Mouse (Mus musculus) midbrain, embryonic 14.5 days (tissue): Measurements from ENCODE around the gene Lrp6. TPM values are rescaled to one million over a fixed set of nuclear protein-coding genes. Genes with fewer than 3 reads are reported as not detected.

Source experiments
- ATAC-seq: fragments of 200-750 bp; cut with Nextera tagmentation; 2 replicates; pipeline ENCODE4 v1.8.0; 2017; ENCODE audit warnings: moderate number of reproducible peaks, moderate library complexity; ENCODE audit not compliant: low FRiP score, low TSS enrichment
- DNase-seq: peaks from one replicate; pipeline ENCODE4 v3.0.0-alpha.2; 2015
- H3K27ac ChIP-seq: fragments of 300-500 bp; sonication (generic); replicated peaks from 2 replicates; pipeline ENCODE4 v1.5.1; 2014; ENCODE audit warnings: mild to moderate bottlenecking, low read depth, low read length, moderate library complexity
- H3K27me3 ChIP-seq: fragments of 300-500 bp; sonication (generic); 2 replicates; pipeline ENCODE4 v1.6.1; 2014; ENCODE audit warnings: low read length, control low read depth, mixed read lengths; ENCODE audit not compliant: control insufficient read depth, insufficient read depth
- H3K36me3 ChIP-seq: fragments of 300-500 bp; sonication (generic); 2 replicates; pipeline ENCODE4 v1.6.1; 2014; ENCODE audit warnings: low read length, control low read depth; ENCODE audit not compliant: control insufficient read depth, insufficient read depth
- H3K4me1 ChIP-seq: fragments of 300-500 bp; sonication (generic); 2 replicates; pipeline ENCODE4 v1.6.1; 2014; ENCODE audit warnings: mild to moderate bottlenecking, antibody characterized with exemption, low read length, control low read depth; ENCODE audit not compliant: control insufficient read depth, insufficient read depth
- H3K4me2 ChIP-seq: fragments of 300-500 bp; sonication (generic); 2 replicates; pipeline ENCODE4 v1.6.1; 2014; ENCODE audit warnings: mild to moderate bottlenecking, low read length, moderate library complexity
- H3K4me3 ChIP-seq: fragments of 300-500 bp; sonication (generic); replicated peaks from 2 replicates; pipeline ENCODE4 v1.5.1; 2014; ENCODE audit warnings: low read depth, low read length
- H3K9ac ChIP-seq: fragments of 300-500 bp; sonication (generic); replicated peaks from 2 replicates; pipeline ENCODE4 v1.6.1; 2014; ENCODE audit warnings: mild to moderate bottlenecking, low read length, moderate library complexity
- H3K9me3 ChIP-seq: fragments of 300-500 bp; sonication (generic); 2 replicates; pipeline ENCODE4 v1.6.1; 2016; ENCODE audit warnings: low read length, control low read depth, mixed read lengths; ENCODE audit not compliant: control insufficient read depth
- WGBS: fragments of 180-500 bp; shearing (Covaris S2); extraction: QIAGEN DNeasy Blood & Tissue Kit; methylation state at CpG from one replicate; pipeline ENCODE4 v1.1.7; 2014; 5-methylcytosine and 5-hydroxymethylcytosine counted together
- polyA plus RNA-seq: library from polyadenylated mRNA; unstranded; fragments of >200 nt; fragmentation: Nextera tagmentation; extraction: Ambion mirVana; gene quantifications from 2 replicates; pipeline ENCODE4 v1.2.1, GENCODE M21; 2014

Lrp6 gene
- polyA plus RNA-seq, 1 experiment from 2014 or later: 26.8 TPM

DNA sequence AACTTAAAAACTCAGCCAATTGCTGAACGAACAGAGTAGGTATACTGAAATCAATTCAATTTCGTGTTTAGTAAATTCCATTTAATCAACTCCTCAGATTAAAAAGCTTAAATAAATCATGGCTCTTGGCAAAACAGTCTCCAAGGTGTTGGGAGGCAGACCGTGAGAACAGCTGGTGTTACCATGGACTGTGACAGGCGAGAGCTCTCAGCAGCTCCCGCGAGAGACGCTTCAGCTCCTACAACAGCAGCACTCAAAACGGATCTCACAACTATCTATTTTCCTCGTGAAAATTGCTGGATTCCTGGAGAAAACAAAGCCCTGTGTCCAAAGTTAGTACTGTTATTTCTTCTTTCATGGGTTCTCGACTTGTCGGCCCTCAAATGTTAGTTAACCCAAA, 116.8 kb downstream of the Lrp6 start:
- Histone ChIP-seq H3K9ac (no peak overlapping the region), H3K36me3 (peaks cover 61% of the 10 kb centered on the region), H3K27ac (no peak overlapping the region), H3K27me3 (no peaks in the 10 kb centered on the region), H3K4me2 (no peak overlapping the region), H3K4me1 (no peaks in the 10 kb centered on the region), H3K4me3 (no peak overlapping the region), H3K9me3 (no peaks in the 10 kb centered on the region)
- 55% methylated on average over 11 of the region's 11 CpGs for WGBS
- DNase-seq (peak; percentile 50), ATAC-seq (no peak)

DNA sequence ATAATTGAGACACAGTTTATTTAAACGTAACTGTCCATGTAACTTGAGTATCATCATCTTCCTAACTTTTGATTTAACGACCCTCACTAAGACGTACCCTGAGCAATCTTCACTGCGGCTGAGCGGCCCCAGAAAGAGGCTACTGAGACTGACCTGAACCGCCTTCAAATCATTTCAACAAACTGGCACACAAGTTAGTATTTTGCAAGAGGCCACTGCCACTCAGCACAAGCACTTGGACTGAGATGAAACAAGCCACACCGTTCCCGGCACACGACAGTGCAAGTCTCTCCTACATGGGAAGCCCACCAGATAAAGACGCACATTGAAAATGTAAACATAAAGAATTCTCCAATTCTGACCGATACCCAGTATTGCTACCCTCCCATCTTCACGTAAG, 118.3 kb downstream of the Lrp6 start:
- Histone ChIP-seq H3K27me3 (no peaks in the 10 kb centered on the region), H3K27ac (no peak overlapping the region), H3K9ac (no peak overlapping the region), H3K4me3 (no peak overlapping the region), H3K9me3 (no peaks in the 10 kb centered on the region), H3K4me2 (no peak overlapping the region), H3K36me3 (peaks cover 48% of the 10 kb centered on the region), H3K4me1 (no peaks in the 10 kb centered on the region)
- no peak for DNase-seq
- WGBS: 86% methylated on average over 12 of the region's 12 CpGs
- ATAC-seq: no peak

GRCm38 (mm10) chr6:134443925-134444324, 122.8 kb downstream of the Lrp6 start:
- DNase-seq: no peak
- H3K4me2 ChIP-seq: no peak overlapping the region

GRCm38 (mm10) chr6:134443198-134443904, 123.4 kb downstream of the Lrp6 start:
- no peak overlapping the region for H3K27ac ChIP-seq
- H3K4me3 ChIP-seq: no peak overlapping the region
- H3K9ac ChIP-seq: no peak overlapping the region
- H3K9me3 ChIP-seq: no peaks in the 10 kb centered on the region
- ATAC-seq (no peak), DNase-seq (no peak)
- peaks cover 10% of the 10 kb centered on the region for H3K36me3 ChIP-seq
- WGBS: 86% methylated on average over 9 of the region's 9 CpGs
- H3K27me3 ChIP-seq: no peaks in the 10 kb centered on the region
- H3K4me2 ChIP-seq: no peak overlapping the region
- peaks cover 12% of the 10 kb centered on the region; the same call in 1 of the 2 replicates for H3K4me1 ChIP-seq

More at GRCm38 (mm10) chr6:134443925-134444324, 122.8 kb downstream of the Lrp6 start:
- 86% methylated on average over 5 of the region's 5 CpGs for whole genome bisulfite sequencing
- no peak for ATAC-seq
- peaks cover 10% of the 10 kb centered on the region for H3K36me3 ChIP-seq
- no peaks in the 10 kb centered on the region for H3K9me3 ChIP-seq
- H3K4me3 ChIP-seq: no peak overlapping the region
- H3K9ac ChIP-seq: no peak overlapping the region
- H3K27me3 ChIP-seq: no peaks in the 10 kb centered on the region
- peaks cover 11% of the 10 kb centered on the region; the same call in 1 of the 2 replicates for H3K4me1 ChIP-seq
- H3K27ac ChIP-seq: no peak overlapping the region

- peaks cover 10% of the 10 kb centered on the region for H3K36me3 ChIP-seq
Observed at GRCm38 (mm10) chr6:134442219-134442618, 124.5 kb downstream of the Lrp6 start.

DNA sequence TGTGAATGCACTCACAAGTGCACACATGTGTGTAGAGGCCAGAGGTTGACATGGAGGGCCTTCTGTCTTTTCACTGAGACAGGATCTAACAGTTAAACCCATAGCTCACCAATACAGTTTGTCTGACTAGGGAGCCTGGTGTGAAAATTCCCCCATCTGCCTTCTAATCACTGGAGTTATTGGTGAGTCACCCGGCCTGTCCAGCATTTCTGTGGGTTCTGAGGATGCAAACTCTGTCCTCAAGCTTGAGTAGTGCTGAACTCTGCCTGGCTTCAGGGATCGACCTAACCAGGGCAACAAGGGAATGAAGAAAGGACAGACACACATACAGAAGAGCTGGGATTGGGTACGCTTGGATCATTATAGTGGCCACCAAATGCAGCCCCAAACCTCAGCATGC, 125.0 kb downstream of the Lrp6 start:
- Histone ChIP-seq H3K4me2 (no peak overlapping the region), H3K36me3 (peaks cover 10% of the 10 kb centered on the region), H3K27me3 (no peaks in the 10 kb centered on the region), H3K4me1 (peaks cover 12% of the 10 kb centered on the region; the same call in 1 of the 2 replicates), H3K27ac (no peak overlapping the region), H3K9me3 (no peaks in the 10 kb centered on the region), H3K4me3 (no peak overlapping the region), H3K9ac (no peak overlapping the region)
- ATAC-seq (no peak), DNase-seq (no peak)
- WGBS: 96% methylated on average over 3 of the region's 3 CpGs

More at GRCm38 (mm10) chr6:134442219-134442618, 124.5 kb downstream of the Lrp6 start:
- no peak overlapping the region for H3K9ac ChIP-seq
- no peak for DNase-seq
- WGBS: 92% methylated on average over 5 of the region's 5 CpGs
- no peaks in the 10 kb centered on the region for H3K9me3 ChIP-seq
- no peak overlapping the region for H3K4me3 ChIP-seq
- H3K4me1 ChIP-seq: peaks cover 12% of the 10 kb centered on the region; the same call in 1 of the 2 replicates
- no peaks in the 10 kb centered on the region for H3K27me3 ChIP-seq
- no peak for ATAC-seq
- H3K4me2 ChIP-seq: no peak overlapping the region
- no peak overlapping the region for H3K27ac ChIP-seq

DNA sequence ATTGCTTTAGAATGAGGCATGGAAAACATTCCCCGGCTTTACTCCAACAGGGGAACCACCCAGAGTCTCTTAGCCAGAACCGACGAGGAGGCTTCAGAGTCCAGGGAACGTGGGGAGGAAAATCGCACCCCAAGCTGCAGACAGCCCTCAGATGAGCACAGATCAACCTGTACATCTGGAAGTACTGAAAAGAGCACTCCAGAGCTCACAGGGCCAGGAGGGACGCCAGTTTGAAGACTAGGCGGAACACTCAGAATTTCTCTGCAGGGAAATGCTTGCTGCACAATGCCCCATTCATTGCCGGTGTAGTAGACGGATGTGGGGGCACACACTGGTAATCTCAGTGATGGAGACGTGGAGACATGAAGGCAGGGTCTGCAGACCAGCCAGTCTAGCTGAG, 126.7 kb downstream of the Lrp6 start:
- 0 out of 2 replicates have a peak, but pooled peaks have one; percentile 8 for ATAC-seq
- Histone ChIP-seq H3K27ac (peak overlapping the region; percentile 64), H3K9me3 (no peaks in the 10 kb centered on the region), H3K4me1 (peaks cover 12% of the 10 kb centered on the region; the same call in 1 of the 2 replicates), H3K27me3 (no peaks in the 10 kb centered on the region), H3K36me3 (peaks cover 3% of the 10 kb centered on the region; the same call in 1 of the 2 replicates), H3K4me3 (peak overlapping the region; percentile 29; the same call in 1 of the 2 replicates), H3K4me2 (peak overlapping the region; percentile 60), H3K9ac (peak overlapping the region; percentile 43; the same call in 1 of the 2 replicates)
- 26% methylated on average over 10 of the region's 10 CpGs for WGBS
- peak; percentile 24 for DNase-seq

DNA sequence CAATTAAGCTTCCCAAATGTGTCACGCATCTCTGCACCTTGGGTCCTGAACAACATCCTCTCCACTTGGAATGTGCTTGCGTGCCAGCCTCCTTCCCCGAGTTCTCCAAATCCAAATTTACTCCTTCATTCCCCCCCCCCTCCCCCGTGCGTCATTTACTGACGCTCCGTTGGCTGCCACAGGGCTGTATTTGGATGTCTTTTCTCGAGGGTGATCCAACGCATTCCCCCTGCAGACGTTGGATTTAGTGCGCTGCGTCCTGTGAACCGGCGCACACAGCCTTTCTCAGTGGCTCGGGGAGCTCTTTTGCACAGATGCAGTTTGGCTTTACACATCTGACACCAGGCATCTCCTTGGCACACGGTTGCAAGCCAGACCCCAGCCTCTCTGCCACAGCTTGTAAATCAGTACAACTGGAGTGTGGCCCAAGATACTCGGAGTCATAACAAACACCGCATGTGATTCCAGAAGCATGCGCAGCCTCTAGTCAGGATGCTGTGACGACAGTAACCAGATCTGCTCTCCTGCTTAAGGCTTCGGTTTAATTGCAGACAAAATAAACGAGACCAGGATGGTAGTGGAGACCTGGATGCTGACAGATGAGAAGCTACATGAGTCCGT, 127.3 kb downstream of the Lrp6 start:
- peak overlapping the region; percentile 60 for H3K4me2 ChIP-seq
- no peaks in the 10 kb centered on the region for H3K36me3 ChIP-seq
- peak; percentile 49 for ATAC-seq
- H3K9ac ChIP-seq: peak overlapping the region; percentile 43
- H3K4me3 ChIP-seq: peak overlapping the region; percentile 29
- peak overlapping the region; percentile 64 for H3K27ac ChIP-seq
- 13% methylated on average over 23 of the region's 23 CpGs for WGBS
- DNase-seq: peak; percentile 65
- H3K27me3 ChIP-seq: no peaks in the 10 kb centered on the region
- no peaks in the 10 kb centered on the region for H3K9me3 ChIP-seq
- H3K4me1 ChIP-seq: peaks cover 12% of the 10 kb centered on the region; the same call in 1 of the 2 replicates
